Mouse (Mus musculus) left cerebral cortex, adult 6 months (tissue): ENCODE measurements around the gene Recql. TPM values are rescaled to one million over a fixed set of nuclear protein-coding genes. Genes with fewer than 3 reads are reported as not detected.

Experiments
- long read RNA-seq, 2 experiments: library from polyadenylated mRNA; unstranded; transcript quantifications; one replicate each; pipeline ENCODE4 v2.0.0; 2019 to 2020
- polyA plus RNA-seq: library from polyadenylated mRNA; unstranded; fragments of <200 nt; fragmentation: Nextera tagmentation; gene quantifications from 2 replicates; pipeline ENCODE4 v1.2.3, GENCODE M21; 2021

The Recql gene
- polyA plus RNA-seq, result 12.8 and 14.0 TPM in 2 replicates
- long read RNA-seq, experiment 1, transcript Recql-203 (15 exons, 3,389 nt), result major isoform, 66 of 112 reads
- long read RNA-seq, experiment 1, transcript Recql-201 (16 exons, 2,112 nt), result minor isoform, 5 of 112 reads
- long read RNA-seq, experiment 1, partial matches to known transcripts, result 24 of 112 reads
- long read RNA-seq, experiment 1, other reads (novel, unspliced or antisense), result 16 of 112 reads
- long read RNA-seq, experiment 2, transcript Recql-203 (15 exons, 3,389 nt), result major isoform, 10 of 17 reads
- long read RNA-seq, experiment 2, partial matches to known transcripts, result 2 of 17 reads
- long read RNA-seq, experiment 2, other reads (novel, unspliced or antisense), result 5 of 17 reads

GRCm38 (mm10) chr6:142387011-142387754, at the start of gene Recql, which contains the start of gene Golt1b:
Gene Recql (minus strand): TSS chr6:142387087.
Gene Golt1b (plus strand): TSS chr6:142387221.

GRCm38 (mm10) chr6:142412906-142413491, 26.1 kb upstream of the Recql start, which contains the start of gene Spx:
Gene Spx (plus strand): TSS chr6:142413441.

DNA sequence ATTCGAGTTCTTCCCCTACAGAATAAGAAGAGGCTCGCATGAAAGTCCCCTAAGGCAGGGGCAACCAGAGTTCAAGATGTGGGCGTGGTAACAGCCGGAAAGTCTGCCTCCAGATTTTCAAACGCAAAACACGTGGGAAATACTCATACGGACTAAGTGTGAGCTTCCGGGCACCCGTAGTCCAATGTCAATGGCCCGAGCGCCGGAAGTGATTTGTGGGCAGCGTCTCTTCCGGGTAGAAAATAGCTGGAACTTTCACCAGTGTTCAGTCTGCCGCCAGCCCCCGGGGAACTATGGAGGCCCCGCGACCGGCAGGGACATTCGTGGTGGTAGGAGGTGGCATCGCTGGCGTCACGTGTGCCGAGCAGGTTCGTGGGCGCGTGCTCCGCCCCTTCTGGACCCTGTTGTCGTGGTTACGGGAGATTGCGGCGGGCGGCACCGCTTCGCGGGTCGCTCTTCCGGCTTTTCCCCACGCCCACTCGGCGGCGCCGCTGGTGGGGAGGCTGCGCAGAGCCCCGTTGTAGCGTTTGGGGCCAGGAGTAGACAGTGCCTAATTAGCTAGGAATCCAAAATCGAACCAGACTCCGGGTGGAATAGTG, 41.3 kb downstream of the Recql start, which contains the start of gene Pyroxd1:
TSS of gene Pyroxd1 (plus strand) at position 215 of the 599 bp plus-strand sequence.

DNA sequence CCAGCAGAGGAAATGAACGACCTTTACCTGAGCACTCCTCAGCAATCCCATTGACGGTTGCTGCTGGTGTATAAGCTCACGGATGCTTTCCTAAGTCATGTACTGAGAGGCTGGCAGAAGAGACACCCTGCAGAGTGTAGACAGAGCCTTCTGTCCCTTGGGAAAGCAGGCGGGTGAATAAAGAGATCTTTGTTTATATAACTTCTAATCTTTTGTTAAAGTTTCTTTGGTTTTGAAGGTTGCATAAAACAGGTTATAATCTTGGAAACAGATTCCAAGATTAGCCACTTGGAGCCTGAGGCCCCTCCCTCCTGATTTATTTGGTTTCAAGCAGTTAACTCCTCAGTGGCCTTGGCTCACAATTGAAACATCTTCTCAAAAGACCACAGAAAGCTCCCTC, 64.0 kb downstream of the Recql start, which contains the start of gene Slco1a5:
TSS of gene Slco1a5 (minus strand) at position 101 of the 400 bp plus-strand sequence.

Other genes with a start within 250 kb of the Recql start
- gene Slco1a6, start 178.6 kb downstream of the Recql start, polyA plus RNA-seq, result not detected in 2 replicates
- not detected in 2 replicates for gene Iapp, start 88.7 kb downstream of the Recql start, polyA plus RNA-seq
- not detected in 2 replicates for gene Slco1a5, start 64.1 kb downstream of the Recql start, polyA plus RNA-seq
- gene Pyroxd1, start 41.4 kb downstream of the Recql start, polyA plus RNA-seq, result 9.2 and 10.0 TPM in 2 replicates
- gene Golt1b, start 134 bp upstream of the Recql start, polyA plus RNA-seq, result 74.4 and 118 TPM in 2 replicates
- 0.23 and 0.35 TPM in 2 replicates for gene Spx, start 26.4 kb upstream of the Recql start, polyA plus RNA-seq
- gene Gys2, start 86.0 kb upstream of the Recql start, polyA plus RNA-seq, result not detected in 2 replicates
- 1,492 and 1,845 TPM in 2 replicates for gene Ldhb, start 120.9 kb upstream of the Recql start, polyA plus RNA-seq
- gene Kcnj8, start 184.5 kb upstream of the Recql start, polyA plus RNA-seq, result 2.9 and 4.9 TPM in 2 replicates